Mouse (Mus musculus): Measurements from ENCODE around the gene Sp3. TPM values are rescaled to one million over a fixed set of nuclear protein-coding genes. Genes with fewer than 3 reads are reported as not detected.
A peak's percentile ranks its signal among the peaks of the same experiment; 100 is the strongest.

The Sp3 gene
- 130 and 136 TPM in 2 replicates for total RNA-seq (2014; fragmentation: Nextera tagmentation)
- 129 and 143 TPM in 2 replicates for total RNA-seq (2017)
- 10.9 and 13.4 TPM in 2 replicates for polyA plus RNA-seq (2012)

GRCm38 (mm10) chr2:72980337-72981074 is at the start of gene Sp3:
Gene Sp3, minus strand, starts transcription at chr2:72980446.
- H3K27me3 ChIP-seq (ENCODE audit: insufficient read depth, low read length) = no peaks in the 10 kb centered on the region
- no peak for TF ChIP-seq GATA1 (IDR thresholded peaks at IDR 0.05; ENCODE audit: borderline replicate concordance, low read length)
- TF ChIP-seq TAL1 (conservative IDR thresholded peaks at IDR 0.05; ENCODE audit: low read depth, low read length) = no peak
- TF ChIP-seq POLR2AphosphoS5 (IDR thresholded peaks at IDR 0.05; ENCODE audit: insufficient replicate concordance, low read depth, low read length) = no peak
- TF ChIP-seq CTCF (IDR thresholded peaks at IDR 0.05; ENCODE audit: low read depth, low read length) = no peak
- TF ChIP-seq GATA2 (IDR thresholded peaks at IDR 0.05; ENCODE audit: borderline replicate concordance, low read depth, low read length) = no peak
- peak within 1 kb of the TSS; percentile 94 for H3K4me3 ChIP-seq (ENCODE audit: low read depth, low read length)
- H3K4me1 ChIP-seq (ENCODE audit: insufficient read depth, low read depth, low read length) = peaks cover 30% of the 10 kb centered on the region
- peak; percentile 99 for DNase-seq (ENCODE audit: low spot score)
- H3K9me3 ChIP-seq (replicated peaks) = no peaks in the 10 kb centered on the region
- peak; percentile 78 for ATAC-seq (ENCODE audit: extremely low read depth, insufficient number of reproducible peaks, low FRiP score, poor library complexity, severe bottlenecking)
- peaks cover 7% of the 10 kb centered on the region for H3K36me3 ChIP-seq (replicated peaks)

- Histone ChIP-seq H3K9me3 (replicated peaks) (peaks cover 2% of the 10 kb centered on the region; the same call in 1 of the 2 replicates), H3K4me3 (ENCODE audit: low read depth, low read length) (no peak overlapping the region), H3K27me3 (ENCODE audit: insufficient read depth, low read length) (peaks cover 5% of the 10 kb centered on the region), H3K36me3 (replicated peaks) (no peaks in the 10 kb centered on the region), H3K4me1 (ENCODE audit: insufficient read depth, low read depth, low read length) (peaks cover 10% of the 10 kb centered on the region; the same call in 1 of the 2 replicates)
- DNase-seq (ENCODE audit: low spot score) (no peak), ATAC-seq (ENCODE audit: extremely low read depth, insufficient number of reproducible peaks, low FRiP score, poor library complexity, severe bottlenecking) (no peak)
- TF ChIP-seq TAL1 (conservative IDR thresholded peaks at IDR 0.05; ENCODE audit: low read depth, low read length) (no peak), GATA2 (IDR thresholded peaks at IDR 0.05; ENCODE audit: borderline replicate concordance, low read depth, low read length) (no peak), POLR2AphosphoS5 (IDR thresholded peaks at IDR 0.05; ENCODE audit: insufficient replicate concordance, low read depth, low read length) (no peak), GATA1 (IDR thresholded peaks at IDR 0.05; ENCODE audit: borderline replicate concordance, low read length) (no peak), CTCF (IDR thresholded peaks at IDR 0.05; ENCODE audit: low read depth, low read length) (no peak)
Observed at GRCm38 (mm10) chr2:73029846-73030245, 49.6 kb upstream of the Sp3 start.

GRCm38 (mm10) chr2:73028019-73028418 is 47.8 kb upstream of the Sp3 start:
- DNase-seq (ENCODE audit: low spot score) = no peak

DNA sequence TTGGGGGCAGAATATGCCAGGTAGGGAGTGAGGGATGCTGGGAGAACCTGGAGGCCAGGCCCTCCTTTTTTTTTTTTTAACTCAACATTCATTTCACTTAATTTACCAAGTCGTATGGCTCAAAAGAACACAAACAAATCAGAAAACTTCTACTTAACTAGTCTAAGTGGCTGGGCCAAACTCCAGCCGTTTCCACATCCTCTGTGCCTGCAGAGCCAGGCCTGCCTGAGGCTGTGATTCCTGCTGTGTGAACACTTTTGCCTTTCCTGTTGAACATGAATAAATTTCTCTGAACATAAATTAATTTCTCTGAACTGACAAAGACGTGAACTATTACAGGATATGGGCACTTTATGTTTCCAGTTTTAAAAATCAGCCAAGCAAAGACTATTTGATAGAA is 46.9 kb upstream of the Sp3 start:
- no peaks in the 10 kb centered on the region for H3K27me3 ChIP-seq (ENCODE audit: insufficient read depth, low read length)
- no peak for ATAC-seq (ENCODE audit: extremely low read depth, insufficient number of reproducible peaks, low FRiP score, poor library complexity, severe bottlenecking)
- H3K4me1 ChIP-seq (ENCODE audit: insufficient read depth, low read depth, low read length) = peaks cover 20% of the 10 kb centered on the region
- TF ChIP-seq POLR2AphosphoS5 (IDR thresholded peaks at IDR 0.05; ENCODE audit: insufficient replicate concordance, low read depth, low read length) (no peak), GATA1 (IDR thresholded peaks at IDR 0.05; ENCODE audit: borderline replicate concordance, low read length) (no peak), TAL1 (conservative IDR thresholded peaks at IDR 0.05; ENCODE audit: low read depth, low read length) (no peak), GATA2 (IDR thresholded peaks at IDR 0.05; ENCODE audit: borderline replicate concordance, low read depth, low read length) (no peak), CTCF (IDR thresholded peaks at IDR 0.05; ENCODE audit: low read depth, low read length) (no peak)
- no peak overlapping the region for H3K4me3 ChIP-seq (ENCODE audit: low read depth, low read length)
- no peaks in the 10 kb centered on the region for H3K36me3 ChIP-seq (replicated peaks)
- peaks cover 2% of the 10 kb centered on the region; the same call in 1 of the 2 replicates for H3K9me3 ChIP-seq (replicated peaks)
- DNase-seq (ENCODE audit: low spot score) = no peak

More at GRCm38 (mm10) chr2:73028019-73028418, 47.8 kb upstream of the Sp3 start:
- Histone ChIP-seq H3K9me3 (replicated peaks) (peaks cover 2% of the 10 kb centered on the region; the same call in 1 of the 2 replicates), H3K4me1 (ENCODE audit: insufficient read depth, low read depth, low read length) (peaks cover 20% of the 10 kb centered on the region), H3K4me3 (ENCODE audit: low read depth, low read length) (no peak overlapping the region), H3K27me3 (ENCODE audit: insufficient read depth, low read length) (no peaks in the 10 kb centered on the region), H3K36me3 (replicated peaks) (no peaks in the 10 kb centered on the region)
- TF ChIP-seq GATA1 (IDR thresholded peaks at IDR 0.05; ENCODE audit: borderline replicate concordance, low read length) = no peak
- ATAC-seq (ENCODE audit: extremely low read depth, insufficient number of reproducible peaks, low FRiP score, poor library complexity, severe bottlenecking) = peak; percentile 22; the same call in 1 of the 2 replicates

DNA sequence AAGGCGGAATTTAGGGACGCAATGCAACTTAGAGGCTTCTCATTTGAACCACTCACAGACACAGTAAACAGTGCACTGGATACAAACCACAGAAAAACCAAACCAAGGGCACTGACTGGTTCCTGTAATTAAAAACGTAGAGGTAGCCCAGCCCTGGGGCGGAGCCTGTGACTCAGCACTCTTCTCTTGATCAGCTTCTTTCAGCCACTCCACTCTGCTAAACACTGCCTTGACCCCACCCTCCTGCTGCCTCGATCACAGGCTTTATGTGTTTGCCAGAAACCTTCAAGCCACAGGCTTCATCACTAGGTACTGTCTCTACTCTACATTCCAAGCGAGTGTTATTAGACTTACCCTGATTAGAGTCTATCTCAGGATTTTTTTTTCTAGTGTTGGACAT is 43.6 kb upstream of the Sp3 start:
- H3K36me3 ChIP-seq (replicated peaks) = no peaks in the 10 kb centered on the region
- peaks cover 21% of the 10 kb centered on the region for H3K4me1 ChIP-seq (ENCODE audit: insufficient read depth, low read depth, low read length)
- DNase-seq (ENCODE audit: low spot score) (peak; percentile 65), ATAC-seq (ENCODE audit: extremely low read depth, insufficient number of reproducible peaks, low FRiP score, poor library complexity, severe bottlenecking) (peak; percentile 75)
- peaks cover 10% of the 10 kb centered on the region for H3K27me3 ChIP-seq (ENCODE audit: insufficient read depth, low read length)
- TF ChIP-seq GATA2 (IDR thresholded peaks at IDR 0.05; ENCODE audit: borderline replicate concordance, low read depth, low read length) (no peak), CTCF (IDR thresholded peaks at IDR 0.05; ENCODE audit: low read depth, low read length) (no peak), TAL1 (conservative IDR thresholded peaks at IDR 0.05; ENCODE audit: low read depth, low read length) (no peak), POLR2AphosphoS5 (IDR thresholded peaks at IDR 0.05; ENCODE audit: insufficient replicate concordance, low read depth, low read length) (no peak), GATA1 (IDR thresholded peaks at IDR 0.05; ENCODE audit: borderline replicate concordance, low read length) (no peak)
- no peaks in the 10 kb centered on the region for H3K9me3 ChIP-seq (replicated peaks)
- no peak overlapping the region; the same call in 1 of the 2 replicates for H3K4me3 ChIP-seq (ENCODE audit: low read depth, low read length)

GRCm38 (mm10) chr2:73021046-73021445 is 40.8 kb upstream of the Sp3 start:
- Histone ChIP-seq H3K4me3 (ENCODE audit: low read depth, low read length) (no peak overlapping the region), H3K4me1 (ENCODE audit: insufficient read depth, low read depth, low read length) (peaks cover 16% of the 10 kb centered on the region), H3K36me3 (replicated peaks) (no peaks in the 10 kb centered on the region), H3K9me3 (replicated peaks) (no peaks in the 10 kb centered on the region), H3K27me3 (ENCODE audit: insufficient read depth, low read length) (peaks cover 17% of the 10 kb centered on the region)
- DNase-seq (ENCODE audit: low spot score) (no peak), ATAC-seq (ENCODE audit: extremely low read depth, insufficient number of reproducible peaks, low FRiP score, poor library complexity, severe bottlenecking) (no peak)
- TF ChIP-seq GATA2 (IDR thresholded peaks at IDR 0.05; ENCODE audit: borderline replicate concordance, low read depth, low read length) (no peak), CTCF (IDR thresholded peaks at IDR 0.05; ENCODE audit: low read depth, low read length) (no peak), GATA1 (IDR thresholded peaks at IDR 0.05; ENCODE audit: borderline replicate concordance, low read length) (no peak), TAL1 (conservative IDR thresholded peaks at IDR 0.05; ENCODE audit: low read depth, low read length) (no peak), POLR2AphosphoS5 (IDR thresholded peaks at IDR 0.05; ENCODE audit: insufficient replicate concordance, low read depth, low read length) (no peak)

All from G1E (cell line).